Mouse (Mus musculus): ENCODE data around the gene Clec2g.
"Not testable (repeated sequence)": the region's sequence is repeated elsewhere in the genome, so short reads cannot be mapped to it uniquely, and the experiment has no call there.

Gene Clec2g

GRCm38 (mm10) chr6:128972156-128972555 is 38.0 kb downstream of the Clec2g start:
- no peak for DNase-seq

GRCm38 (mm10) chr6:128972687-128973438 is 38.7 kb downstream of the Clec2g start:
- DNase-seq = no peak

DNA sequence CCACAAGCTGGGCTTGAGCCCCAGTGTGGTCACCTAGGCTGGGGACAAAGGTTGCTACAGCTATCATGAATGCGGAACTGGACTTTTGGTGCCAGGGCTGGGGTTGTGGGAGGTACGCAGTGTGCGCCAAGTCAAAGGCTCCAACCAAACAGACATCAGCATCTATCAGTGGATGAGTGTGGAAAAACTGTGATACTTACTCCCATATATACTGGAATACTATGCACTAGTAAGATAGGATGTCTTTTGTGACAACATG is 39.2 kb downstream of the Clec2g start:
- no peak for DNase-seq

- not testable (repeated sequence) for DNase-seq
Observed at GRCm38 (mm10) chr6:128974850-128975249, 40.7 kb downstream of the Clec2g start.

- DNase-seq = no peak
Observed at GRCm38 (mm10) chr6:128976194-128976593, 42.0 kb downstream of the Clec2g start.

GRCm38 (mm10) chr6:128981951-128982541 is 47.9 kb downstream of the Clec2g start:
- not testable (repeated sequence) for DNase-seq

GRCm38 (mm10) chr6:128992337-128992736 is 58.2 kb downstream of the Clec2g start:
- DNase-seq = no peak

DNA sequence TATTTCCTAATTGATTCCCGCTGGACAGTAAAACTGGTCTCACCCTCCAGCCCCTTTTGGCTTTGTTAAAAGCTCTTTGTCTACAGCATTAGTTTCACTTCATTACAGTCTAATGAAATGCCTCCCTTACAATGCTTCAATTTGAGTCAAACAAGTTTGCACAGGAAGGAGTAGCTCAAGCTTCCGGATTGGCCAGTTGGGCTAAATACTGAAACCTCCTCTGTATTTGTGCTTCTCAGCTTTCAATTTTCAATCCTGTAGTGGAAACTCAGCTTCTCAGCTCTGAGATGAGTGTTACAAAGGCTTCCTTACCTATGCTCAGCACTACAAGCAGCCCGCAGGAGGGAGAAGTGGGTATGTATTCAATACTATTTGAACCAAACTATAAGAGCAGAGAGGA is 58.6 kb downstream of the Clec2g start:
- no peak for DNase-seq

GRCm38 (mm10) chr6:128993221-128993620 is 59.0 kb downstream of the Clec2g start:
- no peak for DNase-seq

- no peak for DNase-seq
Observed at GRCm38 (mm10) chr6:128994336-128994735, 60.2 kb downstream of the Clec2g start.

DNA sequence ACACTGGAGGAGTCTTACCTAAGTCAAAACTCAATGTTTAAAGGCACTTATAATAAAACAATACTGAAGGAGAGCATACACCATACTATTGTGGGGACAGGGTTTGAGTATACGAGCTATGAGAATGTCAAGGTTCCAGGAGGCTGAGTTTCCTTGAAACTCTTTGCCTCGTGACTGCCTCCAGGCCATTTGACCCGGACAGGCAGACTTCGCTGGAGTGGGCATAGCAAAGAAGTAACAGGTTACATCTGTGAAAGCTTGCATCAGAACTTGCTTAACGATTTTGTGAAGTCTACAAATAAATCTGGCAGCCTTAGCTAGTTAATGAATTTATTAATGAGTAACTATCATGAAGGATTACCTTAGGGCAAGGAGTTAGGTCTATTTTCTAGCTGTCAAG is 60.6 kb downstream of the Clec2g start:
- no peak for DNase-seq

- no peak for DNase-seq
Observed at GRCm38 (mm10) chr6:128995250-128996053, 61.3 kb downstream of the Clec2g start.

GRCm38 (mm10) chr6:128996054-128996767 is 62.0 kb downstream of the Clec2g start:
- no peak for DNase-seq

- no peak for DNase-seq
Observed at GRCm38 (mm10) chr6:128996768-128997442, 62.7 kb downstream of the Clec2g start.

- DNase-seq = no peak
Observed at GRCm38 (mm10) chr6:129001392-129001791, 67.2 kb downstream of the Clec2g start.

GRCm38 (mm10) chr6:129008552-129008951 is 74.4 kb downstream of the Clec2g start:
- no peak for DNase-seq

DNA sequence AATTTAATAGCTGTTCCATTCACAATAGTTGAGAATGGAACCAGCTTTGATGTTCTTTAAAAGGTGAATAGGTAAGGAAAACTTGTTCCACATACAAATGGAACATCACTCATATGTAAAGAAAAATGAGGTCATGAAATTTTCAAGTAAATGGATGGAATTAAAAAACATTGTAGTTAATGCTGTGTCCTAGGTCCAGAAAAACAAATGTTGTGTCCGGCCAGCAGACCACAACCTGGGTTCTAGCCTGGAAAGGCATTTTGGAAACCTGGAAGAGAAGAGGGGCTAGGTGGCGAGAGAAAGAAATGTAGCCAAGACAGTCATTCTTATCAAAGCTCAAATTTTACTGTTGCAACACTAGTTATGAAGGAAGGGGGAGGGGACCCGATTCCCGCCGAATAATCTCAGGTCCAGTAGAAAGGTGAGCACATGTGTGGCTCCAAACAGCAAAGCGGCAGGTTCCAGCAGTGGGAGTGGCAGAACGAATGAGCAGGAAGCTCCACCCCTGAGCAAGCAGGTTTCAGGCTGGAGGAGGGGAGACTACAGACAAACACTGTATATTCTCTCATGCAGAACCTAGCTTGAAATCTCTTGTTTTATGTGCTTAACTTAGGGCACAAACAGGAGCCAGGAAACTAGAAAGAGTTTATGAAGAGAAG is 75.8 kb downstream of the Clec2g start:
- DNase-seq = not testable (repeated sequence)

- DNase-seq = no peak
Observed at GRCm38 (mm10) chr6:129010505-129010873, 76.3 kb downstream of the Clec2g start.

GRCm38 (mm10) chr6:129012012-129012411 is 77.8 kb downstream of the Clec2g start:
- DNase-seq = not testable (repeated sequence)

- no peak for DNase-seq
Observed at GRCm38 (mm10) chr6:129012966-129013365, 78.8 kb downstream of the Clec2g start.

DNA sequence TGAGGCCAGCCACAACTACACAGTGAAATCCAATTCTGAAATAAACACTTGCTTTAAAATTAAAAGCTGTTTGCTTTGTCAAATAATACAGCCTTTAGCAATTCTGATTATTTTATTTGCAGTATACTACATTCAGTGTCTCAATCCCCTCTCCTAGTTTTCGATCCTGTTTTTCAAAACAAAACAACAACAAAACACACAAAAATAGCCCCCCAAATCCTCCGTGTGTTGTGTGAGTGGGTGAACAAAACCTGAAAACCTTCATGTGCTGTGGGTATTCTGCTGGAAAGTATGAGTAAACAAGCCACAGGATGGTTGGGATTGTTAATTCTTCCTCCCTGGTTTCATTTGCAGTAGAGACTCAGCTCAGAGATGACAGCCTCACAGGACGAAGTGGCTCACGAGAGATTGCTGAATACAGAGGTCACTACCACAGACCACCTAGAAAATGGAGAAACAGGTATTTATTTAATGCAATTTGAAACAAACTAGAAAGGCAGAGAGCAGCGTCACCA is 79.6 kb downstream of the Clec2g start:
- DNase-seq = no peak

DNA sequence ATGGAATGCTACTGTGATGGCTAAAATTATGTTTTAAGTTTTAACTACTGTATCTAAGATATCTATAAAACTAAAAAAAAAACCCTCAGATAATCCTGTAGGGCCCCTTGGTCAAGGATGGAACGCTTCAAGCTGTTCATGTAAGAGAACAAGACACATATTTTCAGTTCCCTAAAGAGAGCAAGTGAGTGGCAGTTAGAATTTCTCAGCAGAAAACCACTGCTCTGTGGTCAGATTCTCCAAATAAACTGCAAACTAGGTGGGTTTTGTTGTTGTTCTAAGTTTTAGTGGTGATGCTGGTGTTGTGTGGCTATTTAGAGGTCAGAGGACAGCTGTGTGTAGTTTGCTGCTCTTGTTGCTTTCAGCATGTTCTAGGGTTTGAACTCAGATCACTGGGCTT is 80.2 kb downstream of the Clec2g start:
- DNase-seq = no peak

Measured in cerebellum, postnatal 25 days (tissue).